Mouse (Mus musculus) kidney, postnatal 25 days (tissue): ENCODE measurements around the gene Gm20388.
A peak's percentile ranks its signal among the peaks of the same experiment; 100 is the strongest.

ENCODE experiments used
- DNase-seq, 2 experiments: peaks; one replicate each; pipeline ENCODE4 v3.0.0; 2021; ENCODE audit warnings: mixed read lengths in 2 of 2

Gene Gm20388

GRCm38 (mm10) chr8:120298601-120299532 is 388.2 kb downstream of the Gm20388 start:
- no peak for DNase-seq

DNA sequence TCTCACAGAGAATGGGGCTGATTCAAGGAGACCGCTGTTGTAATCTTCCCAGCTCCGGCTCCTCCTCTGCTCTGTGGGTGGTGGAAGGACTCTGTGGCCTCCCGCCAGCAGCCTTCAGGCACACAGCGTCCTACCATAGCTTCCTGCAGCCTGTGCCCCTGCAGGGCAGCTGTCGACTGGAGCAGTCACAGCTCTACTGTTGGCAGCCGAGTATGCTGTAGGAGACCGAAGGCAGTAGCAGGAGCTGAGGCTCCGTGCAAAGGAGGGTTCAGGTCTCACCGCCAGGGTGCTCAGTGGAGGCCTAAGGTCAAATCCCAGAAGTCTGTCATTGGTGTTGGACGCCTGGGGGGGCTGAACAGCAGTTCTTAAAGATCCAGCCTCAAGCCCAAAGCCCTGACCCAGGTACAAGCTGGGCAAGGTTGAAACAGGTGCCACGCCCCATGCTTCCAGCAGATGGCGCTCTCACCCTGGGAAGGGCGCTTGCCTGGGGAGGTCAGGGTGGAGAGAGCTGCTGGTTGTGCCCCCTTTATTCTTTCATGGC is 390.0 kb downstream of the Gm20388 start:
- DNase-seq: peak; percentile 67 to 72

DNA sequence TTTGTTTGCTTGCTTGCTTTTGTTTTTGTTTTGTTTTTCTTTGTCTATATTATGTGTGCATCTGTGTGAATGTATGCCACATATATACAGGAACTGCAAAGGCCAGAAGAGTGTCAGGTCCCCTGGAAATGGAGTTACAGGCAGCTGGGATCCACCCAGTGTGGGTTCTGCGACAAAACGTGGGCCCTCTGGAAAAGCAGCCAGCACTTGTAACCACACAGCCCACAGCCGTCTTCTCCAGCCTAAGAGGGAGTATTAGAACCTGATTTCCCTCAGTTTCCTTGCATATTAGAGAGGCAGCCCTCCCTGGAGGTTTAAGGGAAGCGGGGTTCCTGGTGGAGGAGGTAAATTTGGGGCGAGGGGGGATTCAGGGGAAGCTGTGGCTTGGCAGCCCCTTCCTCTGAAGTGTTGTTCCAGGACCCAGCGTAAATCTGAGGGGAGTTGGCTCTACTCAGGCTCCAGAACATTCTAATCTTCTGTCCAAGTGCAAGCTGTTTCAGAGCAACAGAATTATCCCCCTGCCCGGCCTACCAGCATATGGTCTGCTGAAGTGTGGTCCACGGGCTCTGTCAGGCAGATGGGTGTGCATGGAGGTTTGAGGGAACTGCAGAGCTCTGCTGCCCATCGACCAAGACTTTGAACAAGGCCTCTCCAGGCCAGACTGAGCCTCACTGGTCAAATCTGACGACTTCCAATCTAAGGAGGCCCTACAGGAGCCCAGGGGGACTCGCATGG is 392.5 kb downstream of the Gm20388 start:
- DNase-seq: no peak

GRCm38 (mm10) chr8:120304097-120304496 is 393.5 kb downstream of the Gm20388 start:
- no peak for DNase-seq

- DNase-seq: no peak
Observed at GRCm38 (mm10) chr8:120305800-120306385, 395.3 kb downstream of the Gm20388 start.

DNA sequence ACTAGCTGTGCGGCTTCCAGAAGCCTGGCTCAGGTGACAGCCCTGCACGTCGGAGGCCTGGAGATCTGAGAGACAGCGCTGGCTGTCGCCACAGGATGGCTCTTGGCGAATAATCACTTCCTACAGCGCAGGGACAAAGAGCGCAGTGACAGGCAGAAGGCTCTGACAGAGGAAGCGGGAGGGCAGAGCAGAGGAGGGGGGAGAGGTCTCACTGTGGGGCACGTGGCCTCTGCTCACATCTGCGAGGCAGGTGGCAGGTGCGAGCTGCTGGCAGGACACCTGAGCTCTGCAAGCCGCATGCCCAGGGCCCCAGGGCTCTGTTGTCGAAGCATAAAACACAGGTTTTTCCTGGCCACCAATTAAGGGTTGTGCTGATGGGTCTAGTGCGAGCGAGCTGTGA is 396.5 kb downstream of the Gm20388 start:
- DNase-seq: no peak

DNA sequence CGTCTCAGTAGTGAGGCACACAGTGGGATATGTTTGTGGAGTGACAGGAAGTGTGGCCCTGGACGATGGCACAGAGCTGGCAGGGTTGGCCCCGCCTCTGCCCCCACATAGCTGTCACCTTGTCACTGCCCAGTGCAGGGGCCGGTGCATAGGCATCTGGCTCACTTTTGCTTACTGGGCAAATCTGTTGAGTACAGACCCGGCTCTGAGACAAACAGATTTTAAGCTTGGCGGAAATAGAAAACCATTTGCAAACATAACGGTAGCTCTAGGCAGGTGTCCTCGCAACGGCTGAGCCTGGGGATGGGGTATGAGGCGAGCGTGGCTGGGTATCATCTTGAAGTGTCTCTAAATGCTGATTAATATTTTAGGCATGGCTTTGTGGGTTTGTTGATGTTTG is 396.9 kb downstream of the Gm20388 start:
- no peak for DNase-seq

DNA sequence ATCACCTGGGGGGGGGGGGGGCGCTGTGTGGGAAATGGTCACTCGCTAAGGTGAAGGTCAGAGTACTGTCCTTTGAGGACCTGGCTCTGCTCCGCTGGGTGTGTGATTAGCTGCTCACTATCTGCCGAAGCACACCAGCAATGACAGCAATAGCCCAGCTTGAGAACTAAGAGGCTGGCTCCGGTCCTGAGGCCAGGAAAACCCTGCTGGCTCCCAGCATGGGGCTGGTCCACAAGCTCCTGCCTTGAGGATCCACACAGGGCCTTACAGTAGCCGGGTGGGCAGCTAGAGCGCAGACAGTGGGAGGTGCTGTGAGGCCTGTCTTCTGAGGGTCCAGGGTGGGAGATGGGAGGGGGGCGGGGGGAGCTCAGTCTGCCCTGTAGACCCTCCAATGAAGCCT is 397.5 kb downstream of the Gm20388 start:
- no peak for DNase-seq

DNA sequence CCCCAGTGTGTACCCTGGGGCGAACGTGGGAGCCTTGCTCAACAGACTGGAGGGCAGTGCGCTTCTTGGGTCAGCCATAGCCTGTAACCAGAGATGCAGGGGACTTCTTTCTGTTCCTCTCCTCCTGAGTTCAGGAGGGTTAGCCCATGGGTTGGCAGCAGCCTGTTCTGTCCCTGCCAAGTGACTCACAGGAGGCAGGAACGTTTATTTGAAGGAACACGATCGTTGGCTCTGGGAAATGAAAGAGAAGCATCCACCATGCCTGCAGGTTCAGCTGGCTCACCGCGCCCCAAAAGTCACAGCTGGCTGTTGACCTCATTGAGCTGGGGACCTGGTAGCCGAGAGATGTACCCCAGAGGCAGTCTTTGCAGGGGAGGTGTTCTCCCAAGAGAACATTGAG is 397.9 kb downstream of the Gm20388 start:
- no peak for DNase-seq

GRCm38 (mm10) chr8:120309326-120309725 is 398.7 kb downstream of the Gm20388 start:
- no peak for DNase-seq

- DNase-seq: no peak
Observed at GRCm38 (mm10) chr8:120310063-120310462, 399.4 kb downstream of the Gm20388 start.

DNA sequence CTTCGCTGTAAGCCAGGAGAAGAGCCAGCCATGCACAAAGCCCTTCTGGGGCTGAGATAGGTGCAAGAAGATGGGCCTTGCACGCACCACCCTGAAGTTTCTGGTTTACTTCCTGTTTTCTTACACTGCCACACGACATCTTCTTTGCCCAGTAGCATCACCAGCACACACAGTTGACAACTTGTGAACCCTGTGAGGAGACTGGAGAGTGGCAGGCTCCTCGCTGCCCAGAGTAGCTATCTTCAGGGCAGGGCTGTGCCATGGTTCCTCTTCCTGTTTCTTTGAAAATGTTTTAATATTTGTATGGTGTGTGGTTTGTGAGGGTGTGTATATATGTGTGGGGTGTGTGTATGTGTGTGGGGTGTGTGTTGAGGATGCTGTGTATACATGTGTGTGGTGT is 401.8 kb downstream of the Gm20388 start:
- no peak for DNase-seq

GRCm38 (mm10) chr8:120313674-120314073 is 403.0 kb downstream of the Gm20388 start:
- no peak for DNase-seq

DNA sequence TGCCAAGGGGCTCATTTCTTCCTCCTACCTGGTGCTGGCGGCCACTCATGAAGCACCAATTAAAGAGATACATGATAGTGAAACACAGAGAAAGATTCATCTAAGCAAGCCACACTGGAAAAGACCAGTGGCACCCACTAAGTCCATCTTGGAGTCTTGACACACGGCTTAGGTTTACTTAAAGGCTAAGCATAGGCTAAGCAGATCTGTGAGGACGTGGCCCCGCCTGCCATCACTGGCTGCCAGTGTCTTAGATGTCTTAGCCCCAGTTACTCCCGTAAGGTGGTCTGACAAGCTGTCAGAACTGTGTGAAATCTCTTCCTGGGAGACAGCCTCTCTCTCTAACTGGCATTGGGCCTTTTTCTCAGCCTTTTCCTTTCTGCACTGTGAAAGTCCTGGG is 404.3 kb downstream of the Gm20388 start:
- DNase-seq: no peak

GRCm38 (mm10) chr8:120315644-120316043 is 405.0 kb downstream of the Gm20388 start:
- peak in 1 of 2 experiments; percentile 62 for DNase-seq

- DNase-seq: no peak
Observed at GRCm38 (mm10) chr8:120316707-120317106, 406.1 kb downstream of the Gm20388 start.

DNA sequence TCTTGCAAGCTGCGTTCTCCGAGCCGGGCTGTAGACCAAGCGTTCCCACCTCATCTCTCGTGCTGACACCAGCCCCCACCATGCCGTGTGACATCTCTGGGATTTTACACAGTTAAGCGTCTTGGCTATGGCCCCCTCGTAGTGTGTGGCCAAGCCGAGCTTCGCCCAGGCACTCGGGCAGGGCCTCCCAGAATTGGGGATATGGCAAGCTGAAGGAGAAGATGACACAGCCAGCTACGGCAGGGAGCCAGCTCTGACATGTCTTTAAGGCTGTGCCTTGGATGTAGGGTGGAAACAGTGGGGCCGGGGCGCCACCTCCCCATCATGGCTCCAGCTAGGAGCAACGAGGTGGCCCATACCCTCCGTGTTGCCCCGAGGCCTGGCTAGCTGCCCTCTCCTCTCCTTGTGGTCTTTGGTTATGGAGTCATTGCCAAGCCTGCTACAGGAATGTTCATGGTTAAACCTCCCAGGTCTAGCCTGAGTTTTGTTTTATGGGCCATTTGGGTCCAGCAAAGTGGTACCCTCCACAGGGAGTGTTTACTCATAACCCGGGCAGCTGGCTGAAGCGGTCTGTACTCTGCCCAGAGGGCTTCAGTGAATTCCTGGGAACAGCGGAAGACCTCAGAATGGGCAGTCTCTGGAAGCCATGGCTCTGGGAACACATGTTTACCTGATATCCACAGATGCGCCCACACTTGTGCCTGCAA is 406.6 kb downstream of the Gm20388 start:
- no peak for DNase-seq

- DNase-seq: no peak
Observed at GRCm38 (mm10) chr8:120318476-120318991, 407.9 kb downstream of the Gm20388 start.

DNA sequence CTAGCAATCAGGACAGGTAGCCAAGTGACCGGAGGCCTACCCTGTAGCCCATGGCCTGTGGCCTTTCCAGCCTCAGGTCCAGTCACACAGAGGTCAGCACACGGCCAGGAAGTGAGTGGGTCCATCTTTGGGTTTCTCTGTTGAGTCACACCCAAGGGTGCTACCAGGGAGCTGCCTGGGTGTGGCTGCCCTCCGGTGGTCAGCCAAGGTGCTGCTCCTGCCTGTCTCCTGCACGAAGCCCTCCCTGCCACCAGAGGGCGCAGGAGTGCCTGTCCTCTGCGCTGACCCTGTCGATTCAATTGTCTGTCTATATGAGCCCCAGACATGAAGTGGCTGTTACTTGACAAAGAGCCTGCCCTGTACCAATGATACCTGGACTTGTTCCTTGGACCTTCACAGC is 408.8 kb downstream of the Gm20388 start:
- DNase-seq: peak; percentile 75 to 76

DNA sequence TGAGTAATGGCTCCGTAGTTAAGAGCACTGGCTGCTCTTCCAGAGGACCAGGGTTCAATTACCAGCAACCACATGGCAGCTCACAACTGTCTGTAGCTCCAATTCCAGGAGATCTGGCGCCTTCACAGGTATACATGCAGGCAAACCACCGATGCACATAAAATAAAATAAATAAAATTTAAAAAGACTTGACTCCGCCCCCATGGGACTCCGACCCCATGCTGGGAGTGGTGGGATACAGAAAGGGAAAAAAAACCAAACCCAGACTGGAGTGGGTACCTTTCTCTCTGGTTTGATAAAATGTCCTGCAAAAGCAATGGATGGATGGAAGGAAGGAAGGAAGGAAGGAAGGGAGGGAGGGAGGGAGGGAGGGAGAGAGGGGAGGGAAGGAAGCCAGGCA is 409.5 kb downstream of the Gm20388 start:
- no peak for DNase-seq

- DNase-seq: peak in 1 of 2 experiments; percentile 39
Observed at GRCm38 (mm10) chr8:120321724-120322123, 411.1 kb downstream of the Gm20388 start.

DNA sequence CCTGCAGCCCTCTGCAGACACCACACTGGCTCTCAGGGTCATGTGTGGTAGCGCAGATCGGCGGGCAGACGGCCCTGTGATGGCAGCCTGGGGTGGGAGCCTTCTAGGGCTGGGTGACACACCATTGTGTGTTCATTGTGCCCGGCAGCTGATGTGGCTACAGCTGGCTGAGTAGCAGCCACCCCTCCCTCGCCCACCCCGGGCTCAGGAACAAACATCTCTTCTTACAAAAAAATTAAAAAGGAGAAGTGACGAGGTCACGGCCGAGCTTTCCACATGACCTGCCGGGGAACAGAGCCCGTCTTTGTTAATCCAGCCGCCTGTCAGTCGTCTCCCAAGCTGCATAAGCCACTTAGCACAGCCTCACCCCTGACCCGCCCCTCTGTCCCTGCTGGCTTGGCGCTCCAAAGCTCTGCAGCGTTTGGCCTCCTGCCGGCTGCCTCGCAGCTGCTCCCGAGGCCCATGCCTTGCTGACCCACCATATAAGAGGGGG is 412.4 kb downstream of the Gm20388 start:
- DNase-seq: peak; percentile 63 to 87
